Mouse (Mus musculus) erythroblast, embryonic 14.5 days (primary cell): ENCODE data around the gene Nubp2. TPM values are rescaled to one million over a fixed set of nuclear protein-coding genes. Genes with fewer than 3 reads are reported as not detected.

Experiments used
- H3K27me3 ChIP-seq: 2 replicates; pipeline ENCODE4 v1.6.1; 2012; ENCODE audit warnings: inconsistent platforms; ENCODE audit not compliant: control insufficient read depth
- H3K36me3 ChIP-seq: 2 replicates; pipeline ENCODE4 v1.6.1; 2012; ENCODE audit warnings: mild to moderate bottlenecking, inconsistent platforms; ENCODE audit not compliant: control insufficient read depth
- H3K4me1 ChIP-seq: 2 replicates; pipeline ENCODE4 v1.6.1; 2012; ENCODE audit warnings: inconsistent platforms; ENCODE audit not compliant: control insufficient read depth
- H3K4me3 ChIP-seq: replicated peaks from 2 replicates; pipeline ENCODE3; 2012; ENCODE audit warnings: moderate library complexity, mild to moderate bottlenecking, inconsistent platforms
- H3K9me3 ChIP-seq: 2 replicates; pipeline ENCODE4 v1.6.1; 2012; ENCODE audit warnings: low read length, inconsistent platforms, mixed read lengths; ENCODE audit not compliant: control insufficient read depth
- GATA1 ChIP-seq: IDR thresholded peaks from 2 replicates; pipeline ENCODE4 v1.6.1; 2012; ENCODE audit warnings: low read length, inconsistent platforms, mixed read lengths
- TAL1 ChIP-seq: IDR thresholded peaks from 3 replicates; pipeline ENCODE4 v1.6.1; 2012; ENCODE audit warnings: low read length, inconsistent platforms, mixed read lengths
- polyA plus RNA-seq: library from polyadenylated mRNA; stranded (reverse); fragments of >175 nt; gene quantifications from 2 replicates; pipeline ENCODE4 v1.2.3, GENCODE M21; 2012

Gene Nubp2
- polyA plus RNA-seq, 1 experiment = 7.5 TPM

DNA sequence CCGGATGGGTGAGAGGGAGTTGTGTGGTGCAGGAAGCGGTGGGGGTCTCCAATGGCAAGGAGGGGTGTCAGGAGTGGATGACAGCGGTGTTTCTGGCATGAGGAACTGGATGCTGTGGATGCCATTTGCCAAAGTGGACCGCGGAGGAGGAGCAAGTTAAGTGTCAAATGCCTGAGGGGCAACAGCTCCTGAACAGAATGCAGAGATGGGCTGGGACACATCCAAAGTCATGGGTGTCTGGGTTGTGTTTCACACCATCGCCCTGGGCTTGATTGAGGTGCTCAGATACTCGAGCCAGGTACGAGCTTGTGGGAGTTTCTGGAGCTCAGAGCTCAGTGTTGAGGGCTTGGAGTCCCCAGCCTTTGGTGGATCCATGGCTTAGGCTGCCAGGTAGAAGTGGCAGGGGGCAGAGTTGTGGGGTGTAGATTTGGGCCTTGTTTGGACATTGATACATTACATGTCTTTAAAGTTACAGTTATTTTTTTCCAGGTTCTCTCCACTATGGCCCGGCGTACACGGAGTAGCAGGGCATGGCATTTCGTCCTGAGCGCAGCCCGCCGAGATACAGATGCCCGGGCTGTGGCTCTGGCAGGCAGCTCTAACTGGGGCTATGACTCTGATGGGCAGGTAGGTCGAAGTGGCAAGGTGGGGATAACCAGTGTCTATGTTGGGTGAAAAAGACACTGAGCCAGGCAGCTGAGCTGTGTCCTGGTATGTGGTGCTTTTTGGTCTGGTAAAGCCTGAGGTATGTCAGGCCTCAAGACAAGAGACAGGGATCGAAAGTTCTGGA is 1.3 kb upstream of the Nubp2 start:
- Histone ChIP-seq H3K4me3 (peak overlapping the region; percentile 90), H3K4me1 (peaks cover 68% of the 10 kb centered on the region), H3K36me3 (peaks cover 82% of the 10 kb centered on the region), H3K27me3 (no peaks in the 10 kb centered on the region), H3K9me3 (no peaks in the 10 kb centered on the region)
- no peak for TF ChIP-seq GATA1
- TF ChIP-seq TAL1 = no peak

DNA sequence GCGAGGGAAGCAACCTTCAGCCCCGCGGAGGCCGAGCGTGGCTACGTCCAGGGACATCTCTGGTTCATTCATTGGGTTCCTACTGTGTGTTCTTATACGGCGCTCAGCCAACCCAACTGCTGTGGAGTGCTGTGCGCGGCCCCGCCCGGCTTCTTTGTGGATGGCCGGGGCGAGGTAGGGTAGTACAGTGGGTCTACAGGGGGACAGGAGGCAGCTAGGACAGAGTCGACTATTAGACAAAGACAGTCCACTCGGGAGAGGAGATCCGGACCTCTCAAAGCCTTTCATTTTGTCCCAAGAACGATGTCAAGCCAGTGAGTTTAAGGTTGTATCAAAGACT is 753 bp upstream of the Nubp2 start:
- H3K36me3 ChIP-seq = peaks cover 82% of the 10 kb centered on the region

DNA sequence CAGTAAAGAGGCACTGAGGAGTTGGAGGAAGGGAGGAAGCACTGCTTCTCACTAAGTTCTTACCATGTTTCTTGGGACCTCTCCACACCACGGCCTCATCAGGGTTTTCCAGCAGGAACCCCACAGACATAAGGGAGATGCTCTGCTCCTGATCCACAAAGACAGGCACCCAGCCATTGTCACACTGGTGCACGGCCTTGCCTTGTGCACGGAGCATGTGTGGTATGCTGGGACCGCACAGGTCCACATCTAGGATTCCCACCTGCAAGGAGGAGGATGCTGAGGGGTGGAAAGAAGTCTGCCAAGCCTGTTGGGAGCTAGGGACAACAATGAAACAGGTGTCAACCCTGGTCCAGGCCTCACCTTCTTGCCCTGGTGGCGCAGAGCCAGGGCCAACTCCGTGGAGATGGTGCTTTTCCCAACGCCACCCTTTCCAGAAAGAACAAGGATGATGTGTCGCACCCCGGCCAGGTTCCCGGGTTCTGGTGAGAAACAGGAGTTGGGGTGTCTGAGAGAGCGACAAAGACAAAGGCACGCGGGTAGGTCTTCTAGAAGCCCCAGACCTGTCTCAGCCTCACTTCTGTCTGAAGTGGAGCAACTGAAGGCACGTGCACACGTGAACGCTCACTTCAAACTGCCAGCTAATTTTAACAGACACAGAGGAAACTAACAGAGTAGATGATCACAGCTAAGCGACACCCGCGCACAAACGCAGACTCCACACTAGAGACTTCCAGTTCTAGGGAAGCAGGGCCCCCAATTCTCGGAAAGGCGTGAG is 604 bp downstream of the Nubp2 start:
- peaks cover 67% of the 10 kb centered on the region for H3K4me1 ChIP-seq
- peaks cover 82% of the 10 kb centered on the region for H3K36me3 ChIP-seq
- peak overlapping the region; percentile 90 for H3K4me3 ChIP-seq
- H3K27me3 ChIP-seq = no peaks in the 10 kb centered on the region
- no peak for TF ChIP-seq TAL1
- TF ChIP-seq GATA1 = no peak
- no peaks in the 10 kb centered on the region for H3K9me3 ChIP-seq

More for the DNA sequence above, 753 bp upstream of the Nubp2 start:
- TF ChIP-seq TAL1 (no peak), GATA1 (no peak)
- Histone ChIP-seq H3K9me3 (no peaks in the 10 kb centered on the region), H3K4me3 (peak overlapping the region; percentile 90), H3K4me1 (peaks cover 68% of the 10 kb centered on the region), H3K27me3 (no peaks in the 10 kb centered on the region)

DNA sequence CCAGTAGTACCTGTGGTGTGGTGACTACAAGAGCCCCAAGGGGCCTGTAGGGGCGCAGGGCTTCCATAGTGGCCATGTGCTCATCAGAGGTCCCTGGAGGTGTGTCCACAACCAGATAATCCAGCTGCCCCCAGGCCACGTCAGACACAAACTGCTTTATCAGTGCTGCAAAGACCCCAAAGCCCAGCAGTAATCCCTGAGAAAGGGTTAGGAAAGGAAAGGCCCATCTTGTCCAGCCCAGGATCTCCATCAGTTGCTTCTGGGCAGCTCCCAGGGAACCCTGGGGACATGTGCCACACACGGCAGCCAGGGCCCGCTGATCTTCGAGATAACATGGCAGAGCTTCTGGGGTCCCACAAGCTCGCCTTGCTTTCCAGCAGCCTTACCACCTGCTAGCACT is 1.8 kb downstream of the Nubp2 start:
- Histone ChIP-seq H3K27me3 (no peaks in the 10 kb centered on the region), H3K36me3 (peaks cover 77% of the 10 kb centered on the region), H3K9me3 (no peaks in the 10 kb centered on the region), H3K4me1 (peaks cover 57% of the 10 kb centered on the region), H3K4me3 (peak overlapping the region; percentile 90)
- TF ChIP-seq GATA1 (no peak), TAL1 (no peak)

DNA sequence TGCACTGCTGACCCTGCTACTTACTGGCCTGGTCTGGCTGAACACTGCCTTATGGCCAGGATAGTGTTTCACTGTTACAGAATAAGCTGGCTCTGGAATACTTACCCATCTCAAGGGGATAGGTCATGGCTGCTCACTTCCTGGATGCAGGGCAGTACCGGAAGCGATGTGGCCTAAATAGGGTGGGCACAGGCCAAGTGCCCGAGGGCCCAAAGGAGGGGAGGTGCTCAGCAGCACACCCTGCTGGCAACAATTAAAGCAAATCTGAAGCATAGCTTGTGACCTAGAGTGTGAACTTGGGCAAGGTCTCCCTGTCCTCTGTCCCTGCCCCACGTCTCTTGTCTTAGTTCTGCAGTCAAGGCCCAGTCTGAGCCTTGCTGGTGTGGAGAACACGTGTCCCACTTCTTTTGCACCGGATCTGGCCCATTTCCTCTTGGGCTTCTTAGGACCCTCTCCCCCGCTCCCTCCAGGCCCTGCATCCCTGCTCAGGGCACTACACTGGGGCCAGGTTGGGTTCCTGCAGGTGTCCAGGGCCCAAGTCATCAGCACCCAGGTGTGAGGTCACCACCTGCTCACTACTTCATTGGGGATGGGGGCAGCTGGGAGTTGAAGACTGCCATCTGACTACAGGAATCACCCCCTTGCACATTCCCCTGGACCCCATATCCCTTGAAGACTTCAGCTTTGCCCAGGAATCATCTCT is 4.3 kb downstream of the Nubp2 start:
- peaks cover 56% of the 10 kb centered on the region for H3K36me3 ChIP-seq
- H3K4me1 ChIP-seq = peaks cover 45% of the 10 kb centered on the region
- H3K27me3 ChIP-seq = no peaks in the 10 kb centered on the region
- no peak overlapping the region for H3K4me3 ChIP-seq
- TF ChIP-seq TAL1 (no peak), GATA1 (no peak)
- H3K9me3 ChIP-seq = no peaks in the 10 kb centered on the region

DNA sequence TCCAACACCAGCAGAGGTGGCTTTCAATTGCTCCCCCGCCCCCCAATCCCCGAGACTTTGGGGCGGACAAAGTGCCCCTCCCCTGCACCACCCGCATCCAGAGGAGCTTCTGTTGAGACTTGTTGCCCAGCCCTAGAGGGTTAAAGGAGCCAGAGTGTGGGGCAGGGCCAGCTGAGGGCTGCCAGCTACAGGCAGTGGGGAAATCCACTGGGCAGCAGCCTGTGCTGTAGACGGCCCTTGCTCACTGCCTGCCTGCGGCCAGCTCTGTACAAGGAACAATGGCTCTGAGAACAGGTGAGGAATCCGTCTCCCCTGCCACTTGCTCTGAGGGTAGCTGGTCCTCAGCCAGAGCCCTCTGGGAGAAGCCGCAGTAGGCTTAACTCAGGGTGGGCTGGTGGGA is 7.6 kb downstream of the Nubp2 start:
- peaks cover 21% of the 10 kb centered on the region for H3K4me1 ChIP-seq
- TF ChIP-seq TAL1 = no peak
- no peak for TF ChIP-seq GATA1
- H3K36me3 ChIP-seq = peaks cover 36% of the 10 kb centered on the region
- no peaks in the 10 kb centered on the region; the same call in 1 of the 2 replicates for H3K27me3 ChIP-seq
- H3K9me3 ChIP-seq = no peaks in the 10 kb centered on the region
- no peak overlapping the region for H3K4me3 ChIP-seq

DNA sequence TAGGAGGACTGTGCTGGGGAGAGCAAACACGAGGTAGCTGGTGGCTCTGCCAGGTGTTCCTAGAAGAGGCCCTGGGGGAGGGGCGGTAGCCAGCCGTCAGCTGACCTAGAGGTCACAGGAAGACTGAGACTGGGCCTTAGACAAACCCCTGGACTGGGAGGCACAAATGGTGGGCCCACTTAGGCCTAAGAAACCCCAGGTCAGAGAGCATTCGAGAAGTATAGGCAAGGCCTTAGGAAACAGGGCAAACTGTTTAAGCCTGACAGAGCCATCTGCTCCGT is 8.1 kb downstream of the Nubp2 start:
- no peak for TF ChIP-seq TAL1
- no peaks in the 10 kb centered on the region; the same call in 1 of the 2 replicates for H3K27me3 ChIP-seq
- peaks cover 31% of the 10 kb centered on the region for H3K36me3 ChIP-seq
- no peaks in the 10 kb centered on the region for H3K9me3 ChIP-seq
- no peak overlapping the region for H3K4me3 ChIP-seq
- H3K4me1 ChIP-seq = peaks cover 16% of the 10 kb centered on the region

DNA sequence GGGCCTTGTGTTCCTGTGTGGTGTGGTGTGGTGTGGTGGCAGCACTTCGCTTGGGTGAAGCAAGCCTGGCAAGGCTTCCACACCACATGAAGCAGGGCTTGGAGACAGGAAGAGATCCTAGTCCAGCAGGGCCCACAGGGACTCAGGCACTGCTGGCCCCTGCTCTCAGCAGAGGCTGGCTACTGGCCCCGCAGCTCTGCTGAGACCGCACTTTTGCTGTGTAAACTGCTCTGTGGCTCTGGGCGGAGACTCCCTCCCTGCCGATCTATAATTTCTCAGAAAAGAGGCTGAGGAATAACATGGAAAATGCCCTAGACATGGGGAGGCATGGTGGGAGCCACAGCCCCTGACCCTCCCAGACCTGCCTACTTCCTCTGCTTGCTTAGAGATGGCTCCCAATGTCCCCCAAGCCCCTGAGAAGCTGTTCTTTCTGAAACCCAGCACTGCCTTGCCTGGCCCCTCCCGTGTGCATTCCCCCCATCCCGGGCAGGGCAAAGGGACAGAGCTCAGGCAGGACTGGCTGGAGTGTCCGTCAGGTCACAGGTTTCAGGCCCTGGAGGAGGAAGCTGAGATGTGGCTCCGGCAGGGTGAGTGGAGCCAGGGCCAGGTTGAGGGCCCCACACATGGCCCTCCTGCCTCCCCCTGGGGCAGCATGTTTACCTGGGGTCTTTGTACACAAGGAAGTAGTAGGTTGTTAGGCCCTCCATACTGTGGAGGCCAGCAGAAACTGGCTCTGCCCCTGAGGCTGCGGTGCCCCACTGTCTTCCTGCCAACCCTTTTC is 8.6 kb downstream of the Nubp2 start:
- Histone ChIP-seq H3K27me3 (no peaks in the 10 kb centered on the region; the same call in 1 of the 2 replicates), H3K4me1 (peaks cover 14% of the 10 kb centered on the region), H3K4me3 (no peak overlapping the region), H3K36me3 (peaks cover 26% of the 10 kb centered on the region), H3K9me3 (no peaks in the 10 kb centered on the region)
- no peak for TF ChIP-seq TAL1
- TF ChIP-seq GATA1 = no peak
